Mouse (Mus musculus): ENCODE data around the gene Ifnb1. TPM values are rescaled to one million over a fixed set of nuclear protein-coding genes. Genes with fewer than 3 reads are reported as not detected.
"Not testable (repeated sequence)": the region's sequence is repeated elsewhere in the genome, so short reads cannot be mapped to it uniquely, and the experiment has no call there.

The Ifnb1 gene
- total RNA-seq (2021): not detected

- DNase-seq: no peak
- intact Hi-C loops (cut with DNase I): no loop called here
Observed at GRCm38 (mm10) chr4:88522674-88523073, at the start of gene Ifnb1. Gene Ifnb1 (minus strand): TSS chr4:88522774.

- intact Hi-C loops (cut with DNase I): no loop called here
- no peak for DNase-seq
Observed at GRCm38 (mm10) chr4:88571698-88572097, 49.1 kb upstream of the Ifnb1 start, which contains the start of gene Ifna14. Gene Ifna14 (minus strand): TSS chr4:88571798.

GRCm38 (mm10) chr4:88561791-88562190 lies 39.2 kb upstream of the Ifnb1 start:
- no peak for DNase-seq
- intact Hi-C loops (cut with DNase I): no loop called here

- intact Hi-C loops (cut with DNase I); DNase-seq: not testable (repeated sequence)
Observed at GRCm38 (mm10) chr4:88558145-88558544, 35.6 kb upstream of the Ifnb1 start, which contains the start of gene Ifna15. Gene Ifna15 (minus strand): TSS chr4:88558245.

GRCm38 (mm10) chr4:88550161-88550945 lies 27.8 kb upstream of the Ifnb1 start:
- intact Hi-C loops (cut with DNase I): no loop called here
- DNase-seq: peak; percentile 69

- no peak for DNase-seq
- intact Hi-C loops (cut with DNase I): loop anchor here (5.0 to 10.0 kb wide), 2 partner anchors 513 to 1181 kb away; partner anchors contain the start of gene Mllt3
Observed at GRCm38 (mm10) chr4:88547986-88548385, 25.4 kb upstream of the Ifnb1 start.

GRCm38 (mm10) chr4:88543649-88544234 lies 21.2 kb upstream of the Ifnb1 start:
- DNase-seq: no peak
- intact Hi-C loops (cut with DNase I): loop anchor here (10.0 kb wide), 1 partner anchor 509 kb away; the partner anchor contains the start of gene Mllt3

- intact Hi-C loops (cut with DNase I): no loop called here
- no peak for DNase-seq
Observed at GRCm38 (mm10) chr4:88537328-88537727, 14.8 kb upstream of the Ifnb1 start.

- peak; percentile 23 for DNase-seq
- intact Hi-C loops (cut with DNase I): no loop called here
Observed at GRCm38 (mm10) chr4:88536640-88537039, 14.1 kb upstream of the Ifnb1 start.

- intact Hi-C loops (cut with DNase I): no loop called here
- DNase-seq: no peak
Observed at GRCm38 (mm10) chr4:88535742-88536141, 13.2 kb upstream of the Ifnb1 start.

GRCm38 (mm10) chr4:88534903-88535302 lies 12.3 kb upstream of the Ifnb1 start:
- DNase-seq: no peak
- intact Hi-C loops (cut with DNase I): no loop called here

- intact Hi-C loops (cut with DNase I): no loop called here
- no peak for DNase-seq
Observed at GRCm38 (mm10) chr4:88533499-88533898, 10.9 kb upstream of the Ifnb1 start.

GRCm38 (mm10) chr4:88530892-88531291 lies 8.3 kb upstream of the Ifnb1 start:
- no peak for DNase-seq
- intact Hi-C loops (cut with DNase I): no loop called here

GRCm38 (mm10) chr4:88530271-88530670 lies 7.7 kb upstream of the Ifnb1 start:
- intact Hi-C loops (cut with DNase I): no loop called here
- no peak for DNase-seq

GRCm38 (mm10) chr4:88526379-88527049 lies 3.9 kb upstream of the Ifnb1 start:
- intact Hi-C loops (cut with DNase I): no loop called here
- no peak for DNase-seq

- no peak for DNase-seq
- intact Hi-C loops (cut with DNase I): no loop called here
Observed at GRCm38 (mm10) chr4:88525393-88525792, 2.8 kb upstream of the Ifnb1 start.

GRCm38 (mm10) chr4:88523241-88523640 lies 667 bp upstream of the Ifnb1 start:
- intact Hi-C loops (cut with DNase I): no loop called here
- no peak for DNase-seq

- intact Hi-C loops (cut with DNase I): no loop called here
- no peak for DNase-seq
Observed at GRCm38 (mm10) chr4:88517957-88518356, 4.6 kb downstream of the Ifnb1 start.

- no peak for DNase-seq
- intact Hi-C loops (cut with DNase I): no loop called here
Observed at GRCm38 (mm10) chr4:88515711-88516211, 6.8 kb downstream of the Ifnb1 start.

GRCm38 (mm10) chr4:88515250-88515649 lies 7.3 kb downstream of the Ifnb1 start:
- intact Hi-C loops (cut with DNase I): no loop called here
- no peak for DNase-seq

GRCm38 (mm10) chr4:88514403-88514802 lies 8.2 kb downstream of the Ifnb1 start:
- DNase-seq: peak; percentile 49
- intact Hi-C loops (cut with DNase I): no loop called here

Measured in left cerebral cortex, postnatal 4 days (tissue).